Mouse (Mus musculus) adrenal gland, postnatal 36 days (tissue): Measurements from ENCODE around the gene Clec3b. TPM values are rescaled to one million over a fixed set of nuclear protein-coding genes. Genes with fewer than 3 reads are reported as not detected.

Experiments used
- DNase-seq, 2 experiments: peaks; one replicate each; pipeline ENCODE4 v3.0.0; 2021; ENCODE audit warnings: mixed read lengths in 1 of 2
- long read RNA-seq, 2 experiments: library from polyadenylated mRNA; stranded (forward); transcript quantifications; one replicate each; pipeline ENCODE4 v2.0.0; 2021; ENCODE audit warnings: borderline sequencing depth in 2 of 2
- total RNA-seq, 2 experiments: library from RNA; stranded (reverse); gene quantifications; 2 replicates each; pipeline ENCODE4 v1.2.3; 2021

The Clec3b gene
- total RNA-seq = 10 to 100 TPM; 30.4 to 58.6 TPM
- long read RNA-seq, experiment 1, partial matches to known transcripts = 0 of 8 reads
- long read RNA-seq, experiment 1, other reads (novel, unspliced or antisense) = 4 of 8 reads
- long read RNA-seq, experiment 2, partial matches to known transcripts = 0 of 8 reads
- long read RNA-seq, experiment 2, other reads (novel, unspliced or antisense) = 4 of 8 reads

DNA sequence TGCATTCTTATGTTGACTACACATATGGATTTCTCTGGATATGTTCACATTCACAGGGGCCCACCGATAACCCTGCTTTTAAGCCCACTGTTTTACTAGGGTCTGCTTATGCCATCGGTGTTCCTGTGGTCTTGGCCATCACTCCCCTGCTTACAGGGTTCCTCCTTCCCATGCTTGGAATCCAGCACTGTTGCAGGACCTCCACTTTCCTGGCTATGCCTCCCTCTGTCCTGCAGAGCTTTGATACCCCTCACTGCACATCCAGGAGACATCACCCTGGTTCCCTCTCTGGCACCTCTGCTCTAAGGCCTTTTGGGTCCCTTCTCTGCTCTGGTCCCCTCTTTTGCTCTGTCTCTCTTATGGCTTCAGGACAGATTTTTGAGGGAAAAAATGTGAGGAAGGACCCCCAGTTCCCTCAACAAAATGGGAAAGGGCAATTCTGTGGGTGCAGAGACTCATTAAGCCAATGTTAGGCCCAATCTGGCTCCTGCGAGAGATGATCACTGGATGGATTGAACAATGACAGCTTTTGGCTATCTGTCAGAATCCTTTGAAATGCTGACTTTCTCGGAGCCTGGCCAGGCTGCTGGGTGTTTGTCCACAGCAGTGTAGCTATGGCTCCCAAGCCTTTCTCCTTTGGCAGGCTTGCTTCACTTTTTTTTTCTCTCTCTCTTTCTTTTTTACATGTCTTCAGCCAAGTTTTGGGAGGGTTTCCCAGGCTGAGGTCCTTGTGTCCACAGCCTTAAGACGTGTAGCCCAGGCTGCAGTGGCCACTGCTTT is at the start of gene Clec3b:
Gene Clec3b (plus strand): TSS at position 706 of the 780 bp plus-strand sequence.
- DNase-seq = peak; percentile 12 to 45

DNA sequence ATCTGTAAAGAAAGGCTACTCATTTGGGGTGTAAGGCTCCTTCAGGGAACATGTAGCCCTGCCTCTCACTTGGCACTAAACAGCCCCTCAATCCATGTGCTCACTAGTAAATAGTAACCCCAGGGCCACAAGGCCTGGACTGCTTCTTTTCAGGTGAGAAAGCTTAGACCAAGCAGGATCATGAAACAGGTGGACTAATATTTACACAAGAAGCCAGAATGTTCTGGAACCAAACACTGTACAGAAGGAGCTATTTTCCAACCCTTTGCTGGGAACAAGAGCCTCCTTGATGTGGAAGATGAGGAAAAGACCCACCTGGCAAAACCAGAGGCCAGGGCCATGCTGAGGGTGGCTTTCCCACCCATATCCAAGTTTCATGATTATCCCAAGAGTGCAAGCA is 47.3 kb upstream of the Clec3b start:
- no peak for DNase-seq

DNA sequence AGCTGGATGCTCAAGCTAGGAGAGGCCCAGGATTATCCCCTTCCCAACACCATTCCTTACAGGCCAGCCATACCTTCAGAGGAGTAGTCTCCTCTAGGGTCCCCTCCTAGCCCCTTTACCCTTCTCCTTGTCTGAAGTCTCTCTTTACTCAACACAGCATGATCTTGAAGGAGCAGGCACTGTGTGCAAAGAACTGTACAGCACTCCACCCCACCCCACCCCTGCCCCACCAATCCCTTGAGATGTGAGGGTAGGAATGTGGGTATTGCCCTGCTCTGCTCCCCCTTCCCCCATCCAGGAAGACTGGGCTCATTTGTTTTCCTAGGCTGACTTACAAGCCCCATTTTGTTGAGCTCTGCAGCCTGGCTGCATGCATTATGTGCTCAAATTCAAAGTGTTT is 46.4 kb upstream of the Clec3b start:
- DNase-seq = no peak

DNA sequence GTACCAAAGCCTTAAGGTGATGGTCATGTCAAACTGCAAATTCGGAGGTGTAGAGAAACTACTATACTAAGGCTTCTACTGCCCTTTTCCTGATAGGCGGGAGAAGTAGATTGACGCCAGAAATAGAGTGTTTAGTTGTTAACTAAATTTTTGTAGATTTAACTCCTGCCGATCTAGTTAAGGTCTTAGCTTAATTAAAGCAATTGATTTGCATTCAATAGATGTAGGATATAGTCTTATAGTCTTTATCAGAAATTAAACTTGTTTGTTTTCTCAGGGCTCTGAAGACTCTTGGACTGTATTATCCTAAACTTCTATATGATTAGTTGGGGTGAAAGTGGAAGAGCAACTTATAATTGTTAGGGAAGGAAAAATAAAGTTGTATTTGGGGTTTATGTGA is 43.6 kb upstream of the Clec3b start:
- DNase-seq = no peak

DNA sequence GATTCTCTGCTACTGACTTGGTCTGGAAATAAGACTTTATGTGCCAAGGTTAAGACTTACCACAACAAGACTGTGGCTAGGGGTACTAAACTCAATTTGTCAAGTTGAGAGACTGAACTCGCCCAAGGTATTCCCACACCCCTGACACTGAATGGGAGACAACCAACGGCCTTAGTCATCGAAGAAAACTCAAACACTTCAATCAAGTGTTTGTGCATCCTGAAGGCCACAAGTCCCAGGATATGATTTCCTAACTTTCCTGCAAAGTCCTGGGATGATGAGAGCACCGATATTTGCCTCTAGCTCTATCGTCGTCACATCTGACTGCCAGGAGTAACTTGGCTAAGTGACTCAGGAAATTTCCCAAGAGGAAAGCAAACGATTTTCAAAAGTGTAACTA is 41.6 kb upstream of the Clec3b start:
- no peak for DNase-seq

DNA sequence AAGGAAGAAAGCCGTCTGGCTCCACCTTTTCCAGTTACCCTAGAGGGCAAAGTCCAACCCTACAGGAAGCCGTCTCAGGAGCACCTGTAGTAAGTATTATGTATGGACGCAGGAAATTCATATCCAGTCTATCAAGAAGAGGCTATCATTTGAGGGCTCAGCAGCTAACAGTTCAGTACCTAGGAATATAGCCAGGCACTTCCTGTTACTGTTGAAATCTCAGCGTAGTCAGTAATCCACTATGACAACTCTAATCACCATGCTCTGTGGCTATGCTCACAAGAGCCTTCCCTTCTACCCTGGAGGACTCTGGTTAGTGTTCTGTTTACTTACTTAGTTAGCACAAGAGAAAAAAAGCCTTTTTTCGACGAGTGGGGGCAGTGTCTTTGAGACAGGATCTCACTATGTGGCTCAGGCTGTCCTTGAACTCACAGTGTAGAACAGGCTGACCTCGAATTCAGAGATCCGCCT is 39.0 kb upstream of the Clec3b start:
- peak; percentile 17 to 38 for DNase-seq

DNA sequence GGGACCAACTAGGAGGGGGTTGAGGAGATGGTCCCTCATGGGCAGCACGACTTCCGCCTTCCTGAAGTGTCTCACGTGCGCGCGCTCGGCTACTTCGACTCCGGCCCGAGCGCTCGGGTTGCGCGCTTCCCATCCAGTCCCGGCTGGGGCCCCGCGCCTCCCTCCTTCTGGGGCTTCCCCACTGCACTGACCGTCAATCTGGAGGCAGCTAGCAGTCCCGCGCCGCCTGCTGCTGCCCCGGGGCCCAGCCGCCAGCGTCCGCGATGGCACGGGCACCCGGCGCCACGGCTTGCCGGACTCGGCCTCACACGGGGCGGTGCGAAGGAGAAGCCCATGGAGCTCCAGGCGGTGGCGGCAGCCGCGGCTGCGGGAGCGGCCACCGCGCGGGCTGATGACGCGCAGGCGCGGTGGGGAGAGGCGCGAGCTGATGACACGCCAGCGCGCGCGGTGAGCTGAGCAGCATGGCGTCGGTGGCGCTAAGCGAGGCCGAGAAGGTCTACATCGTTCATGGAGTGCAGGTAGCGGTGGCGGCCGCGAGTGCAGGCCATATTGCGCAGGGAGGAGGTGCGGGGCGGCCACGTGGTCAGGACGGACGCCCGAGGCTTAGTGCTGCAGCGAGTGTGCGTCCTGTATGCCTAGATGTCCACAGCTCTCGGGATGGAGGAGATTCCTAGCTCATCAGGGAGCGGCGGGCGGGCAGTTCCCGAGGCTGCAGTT is 37.8 kb upstream of the Clec3b start, which contains the start of the genes Zdhhc3 and Exosc7:
Gene Zdhhc3 (minus strand): TSS at position 401 of the 717 bp plus-strand sequence.
Gene Exosc7 (plus strand): TSS at position 411 of the 717 bp plus-strand sequence.
- peak; percentile 90 to 93 for DNase-seq

DNA sequence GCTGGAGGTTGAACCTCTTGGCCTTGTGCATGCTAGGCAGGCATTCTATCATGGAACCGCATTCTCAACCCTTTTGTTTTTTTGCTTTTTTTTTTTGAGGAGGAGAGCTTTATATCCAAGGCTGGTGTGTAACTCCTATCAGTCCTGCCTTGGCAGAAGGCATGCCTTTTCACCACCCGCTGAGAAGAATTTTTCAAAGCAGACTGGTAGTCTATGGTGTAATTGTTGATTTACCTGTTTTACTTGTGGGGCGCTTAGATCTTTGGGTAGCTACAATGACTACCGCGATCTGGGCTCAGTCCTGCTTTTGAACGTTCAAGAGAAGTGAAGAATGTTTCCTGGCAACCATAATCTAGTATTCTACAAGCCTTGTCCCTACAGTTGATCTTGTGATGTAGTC is 36.8 kb upstream of the Clec3b start:
- no peak for DNase-seq

DNA sequence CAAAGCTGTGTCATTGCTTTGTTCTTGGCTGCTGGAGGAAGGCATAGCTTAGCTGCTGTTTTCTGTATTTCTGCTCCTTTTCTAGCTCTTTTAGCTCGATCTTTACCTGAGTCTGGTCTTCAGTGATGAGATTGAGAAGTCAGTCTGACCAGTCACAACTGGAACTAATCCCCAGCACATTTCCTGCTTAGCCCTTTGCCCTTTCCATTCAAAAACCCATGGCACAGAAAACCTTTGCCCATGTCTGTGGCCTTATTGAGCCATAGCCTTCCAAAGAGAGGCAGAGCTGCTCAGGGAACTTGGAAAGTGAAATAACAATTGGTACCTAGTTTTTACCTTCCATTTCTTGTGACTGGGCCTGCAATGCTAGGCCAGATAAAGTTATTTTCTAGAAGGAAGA is 35.2 kb upstream of the Clec3b start:
- no peak for DNase-seq

DNA sequence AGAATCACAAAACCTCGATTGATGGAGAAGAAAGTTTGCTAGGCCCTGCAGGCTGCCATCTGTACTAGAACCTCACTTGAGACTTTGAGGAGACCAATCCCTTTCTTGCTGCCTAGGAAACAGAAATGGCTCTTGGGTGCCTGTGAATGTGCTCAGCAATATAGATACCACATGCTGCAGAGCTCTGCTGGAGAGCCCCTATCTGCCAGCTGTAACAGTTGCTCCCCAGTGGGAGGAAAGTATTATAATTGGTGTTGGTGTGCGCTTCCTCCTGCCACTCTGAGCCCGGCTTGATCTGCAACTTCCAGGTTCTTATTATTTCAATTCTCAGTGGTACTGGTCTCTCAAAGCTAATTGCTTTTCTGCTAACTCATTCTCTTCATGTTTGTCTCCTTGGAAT is 27.7 kb upstream of the Clec3b start:
- no peak for DNase-seq

DNA sequence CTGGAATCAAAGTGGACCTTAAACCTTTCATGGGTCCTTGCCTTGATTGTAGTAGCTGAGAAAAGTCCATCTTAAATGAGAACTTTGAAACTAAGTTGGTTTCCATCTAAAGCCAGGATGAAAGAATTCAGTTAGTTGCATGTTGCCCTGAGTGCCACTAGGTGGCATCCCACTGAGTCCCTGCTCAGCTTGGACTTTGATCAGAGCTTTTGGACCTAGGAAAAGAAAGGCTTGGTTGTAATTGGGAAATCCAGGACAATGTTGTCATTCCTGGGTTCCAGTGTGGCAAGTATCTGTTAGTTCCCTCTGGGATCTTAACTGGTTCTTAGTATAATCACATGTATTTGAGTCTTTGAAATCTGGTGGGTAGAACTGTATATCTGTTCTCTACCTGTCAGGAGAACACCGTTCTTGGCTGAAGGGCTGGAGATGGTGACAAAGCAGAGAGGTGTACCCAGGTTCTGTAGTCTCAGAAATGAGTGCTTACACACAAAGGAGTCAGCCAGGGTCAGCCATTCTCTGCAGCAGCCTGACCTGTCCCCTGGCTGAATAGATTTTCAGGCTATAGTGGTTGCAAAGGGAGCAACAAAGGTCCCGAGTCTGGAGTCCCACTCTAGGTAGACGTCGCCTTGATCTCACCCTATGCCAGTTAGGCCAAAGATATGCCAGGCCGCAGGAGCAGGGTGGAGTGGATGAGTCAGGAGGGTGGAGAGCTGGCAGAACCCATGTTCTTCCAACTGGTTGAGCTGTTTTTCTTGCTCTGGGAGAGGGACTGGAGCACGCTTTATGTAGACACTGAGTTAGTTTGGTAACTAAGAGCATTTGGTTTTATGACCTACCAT is 27.0 kb upstream of the Clec3b start:
- DNase-seq = peak; percentile 33 to 47

DNA sequence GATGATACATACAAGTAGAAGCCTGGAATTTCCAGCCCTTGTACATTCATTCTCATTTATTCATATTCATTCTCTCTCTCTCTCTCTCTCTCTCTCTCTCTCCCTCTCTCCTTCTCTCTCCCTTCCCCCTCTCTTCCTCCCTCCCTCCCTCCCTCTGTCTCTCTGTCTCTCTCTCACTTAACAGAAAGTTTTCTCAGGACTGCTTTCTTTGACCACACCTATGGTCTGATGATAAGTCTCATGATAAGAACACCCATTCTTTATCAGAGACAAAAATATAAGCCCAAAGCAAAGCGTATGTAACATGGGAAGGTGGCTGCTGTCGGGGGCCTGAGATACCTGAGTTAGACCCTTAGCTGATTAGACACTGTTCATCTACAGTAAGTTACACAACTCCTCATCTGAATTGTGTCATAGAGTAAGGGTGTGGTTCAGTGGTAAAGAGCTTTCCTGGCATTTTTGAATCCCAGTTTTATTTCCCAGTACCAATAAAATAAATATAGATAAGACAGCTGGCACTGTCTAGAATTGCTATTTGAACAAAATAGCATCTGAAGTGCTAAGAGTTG is 26.2 kb upstream of the Clec3b start:
- no peak for DNase-seq

DNA sequence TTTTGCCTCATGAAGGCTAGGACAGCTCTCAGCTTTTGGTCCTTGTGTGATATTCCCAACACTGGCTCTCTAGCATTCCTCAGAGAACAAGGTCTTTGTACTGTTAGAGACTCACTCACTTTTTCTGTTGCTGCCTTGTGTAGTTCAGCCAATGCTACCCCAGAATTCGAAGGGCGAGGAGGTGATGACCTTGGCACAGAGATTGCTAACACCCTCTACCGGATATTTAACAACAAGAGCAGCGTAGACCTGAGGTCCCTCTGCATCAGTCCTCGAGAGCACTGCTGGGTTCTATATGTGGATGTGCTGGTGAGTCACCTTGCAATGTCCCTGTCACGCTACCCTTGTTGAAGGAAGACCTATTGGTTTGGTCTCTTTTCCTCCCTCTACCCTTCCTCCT is 23.1 kb upstream of the Clec3b start:
- DNase-seq = no peak

DNA sequence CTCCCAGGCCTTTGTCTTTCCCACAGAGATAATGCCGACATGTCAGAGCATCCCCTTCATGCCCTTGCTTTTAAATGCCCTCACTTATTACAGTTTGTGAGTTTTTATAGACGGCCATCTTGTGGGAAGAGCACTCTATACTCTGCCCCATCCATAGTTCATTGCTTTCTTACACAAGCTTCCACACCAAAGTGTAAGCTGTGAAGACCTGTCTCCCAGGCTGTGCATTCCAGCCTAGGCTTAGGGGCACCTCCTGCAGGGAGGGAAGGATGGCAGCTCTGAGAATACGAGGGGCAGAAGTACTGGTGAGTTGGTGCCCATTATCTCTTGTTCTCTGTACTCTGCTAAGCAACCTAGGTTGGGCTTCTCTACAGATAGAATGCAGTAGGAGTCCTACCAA is 17.8 kb upstream of the Clec3b start:
- no peak for DNase-seq

DNA sequence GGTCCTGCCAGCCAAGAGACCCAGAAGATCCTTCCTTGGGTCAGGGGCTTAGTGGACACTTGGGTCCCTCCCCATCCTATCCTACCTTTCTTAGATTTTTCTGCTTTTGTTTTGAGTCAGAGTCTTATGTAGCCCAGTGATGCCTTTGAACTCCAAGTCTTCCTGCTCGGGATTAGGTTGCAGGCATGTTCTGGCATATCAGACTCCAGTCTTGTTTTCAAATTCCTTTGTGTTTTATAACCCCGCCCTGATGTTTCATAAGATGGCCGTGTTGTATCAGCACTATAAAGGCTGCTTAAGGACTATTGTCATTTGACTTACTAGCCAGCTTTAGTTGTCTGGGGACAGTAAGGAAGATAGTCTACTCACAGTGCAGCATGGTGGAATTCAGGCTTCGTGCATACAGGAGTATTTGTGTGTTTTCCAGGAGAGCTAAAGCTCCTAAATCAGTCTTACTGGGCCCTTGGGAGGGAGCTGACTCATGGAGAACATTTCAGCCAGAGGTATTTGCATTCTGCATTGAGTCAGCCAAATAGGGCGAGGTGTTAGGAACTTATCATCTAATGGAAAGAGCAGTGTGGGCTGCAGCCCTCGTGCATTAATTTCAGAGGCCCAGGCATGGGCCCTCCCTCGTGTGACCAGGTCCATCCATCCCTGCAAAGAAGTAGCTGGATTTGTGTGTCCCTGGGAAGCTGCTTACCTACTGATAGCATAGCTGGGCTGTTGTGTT is 13.6 kb upstream of the Clec3b start:
- no peak for DNase-seq

DNA sequence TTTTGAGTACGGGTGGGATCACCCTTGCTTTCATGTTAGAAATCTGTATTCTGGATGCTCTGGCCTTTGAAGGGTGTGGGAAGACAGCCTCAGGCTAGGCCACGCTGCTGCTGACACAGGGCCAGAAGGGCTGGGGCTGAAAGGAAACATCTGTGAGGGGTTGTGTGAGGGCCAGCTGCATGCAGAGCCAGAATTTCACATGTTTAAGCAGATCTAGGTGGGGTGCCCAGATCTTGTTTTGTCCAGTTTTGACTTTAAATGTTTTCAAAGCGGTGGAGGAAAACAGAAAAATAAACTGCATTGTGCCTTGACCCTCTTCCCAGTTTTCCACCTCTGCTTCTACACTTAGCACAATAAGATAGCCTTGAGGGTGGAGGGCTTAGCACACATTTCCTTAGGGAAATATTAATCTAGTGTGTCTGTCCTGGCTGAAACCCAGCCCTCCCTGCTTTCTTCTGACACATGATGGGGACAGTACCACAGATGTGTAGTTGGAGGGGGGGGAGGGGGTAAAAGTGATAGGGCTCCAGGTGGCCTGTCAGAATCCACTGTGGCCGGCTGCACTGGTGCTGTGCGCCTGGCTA is 11.8 kb upstream of the Clec3b start:
- DNase-seq = peak; percentile 38 to 55

DNA sequence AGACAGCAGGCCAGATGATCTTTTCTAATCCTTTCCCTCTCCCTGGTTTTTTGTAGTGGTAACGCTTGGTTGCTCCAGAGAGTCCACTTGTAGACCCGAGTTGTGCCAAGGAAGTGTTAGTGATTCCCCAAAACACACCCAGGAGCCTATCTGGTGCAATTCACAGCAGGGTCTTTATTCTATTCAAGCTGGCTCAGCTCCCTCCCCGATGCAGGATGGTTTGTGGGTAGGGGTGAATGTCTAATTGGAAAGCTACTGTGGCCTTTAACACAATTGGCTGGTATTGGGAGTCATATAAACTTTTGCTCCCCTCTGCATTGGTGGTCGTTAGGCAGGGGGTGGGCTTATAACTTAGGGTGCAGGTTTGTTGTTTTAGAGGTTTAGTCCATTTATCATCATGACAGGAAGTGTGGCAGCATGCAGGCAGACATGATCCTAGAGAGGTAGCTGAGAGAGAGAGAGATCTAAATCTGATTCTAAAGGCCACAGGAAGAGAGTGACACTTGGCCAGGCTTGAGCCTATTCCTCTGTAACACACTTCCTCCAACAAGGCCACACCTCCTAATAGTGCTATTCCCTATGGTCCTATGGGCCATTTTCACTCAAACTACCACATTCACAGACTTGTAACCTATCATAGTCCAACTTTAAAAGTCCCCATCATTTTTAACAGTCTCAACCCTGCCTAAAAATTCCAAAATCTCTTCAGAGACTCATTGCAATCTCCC is 10.7 kb upstream of the Clec3b start:
- no peak for DNase-seq

DNA sequence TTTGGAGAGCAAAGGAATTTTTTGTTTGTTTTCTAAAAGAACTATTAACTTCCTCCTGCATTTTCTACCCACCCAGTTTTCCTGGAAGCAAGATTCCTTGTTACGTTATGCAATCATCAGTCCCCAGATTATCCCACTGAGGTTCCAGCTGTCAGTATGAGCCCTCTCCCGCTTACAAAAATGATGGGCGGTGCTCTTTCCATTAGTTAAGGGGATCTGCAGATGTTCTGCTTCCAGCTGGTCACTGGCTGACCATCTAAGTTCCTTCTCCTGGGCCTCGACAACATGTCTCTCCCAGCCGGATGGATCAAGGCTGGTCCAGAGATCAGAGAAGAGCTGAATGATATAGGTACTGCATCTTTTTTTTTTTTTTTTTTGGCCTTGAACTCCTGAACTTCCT is 2.3 kb upstream of the Clec3b start:
- no peak for DNase-seq

DNA sequence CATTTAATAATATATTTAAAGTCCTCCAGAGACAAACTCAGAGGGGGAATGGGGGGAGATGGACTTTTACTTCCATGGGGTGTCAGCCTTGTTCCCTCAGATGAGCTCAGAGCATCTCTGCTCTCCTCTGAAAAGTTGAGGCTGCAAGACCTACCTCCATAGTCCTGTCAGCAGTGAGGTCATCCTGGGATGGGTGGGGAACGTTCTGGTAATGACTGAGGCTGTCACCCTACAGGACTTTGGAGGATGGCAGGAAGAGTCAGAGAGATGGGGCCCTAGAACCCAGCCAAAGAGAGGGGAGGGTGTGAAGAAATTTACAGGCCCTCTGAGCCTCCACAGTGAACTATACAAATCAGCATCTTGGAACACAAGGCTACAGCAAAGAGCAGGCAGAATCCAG is 815 bp downstream of the Clec3b start:
- no peak for DNase-seq

DNA sequence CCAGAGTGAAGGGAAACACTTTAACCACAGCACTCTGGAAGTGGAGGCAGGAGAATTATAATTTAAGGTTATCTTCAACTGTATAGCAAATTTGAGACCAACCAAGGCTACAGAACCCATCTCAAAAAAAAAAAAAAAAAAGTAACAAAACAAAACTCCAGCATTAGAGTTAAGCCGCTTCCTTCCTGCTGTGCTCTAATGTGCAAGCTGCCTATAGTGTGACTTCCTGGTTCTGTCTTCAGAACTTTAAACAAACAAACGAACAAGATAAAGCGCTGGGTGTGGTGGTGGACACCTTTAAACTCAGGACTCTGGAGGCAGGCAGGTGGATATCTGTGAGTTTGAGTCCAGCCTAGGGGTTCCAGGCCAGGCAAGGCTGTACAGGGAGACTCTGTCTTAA is 1.3 kb downstream of the Clec3b start:
- DNase-seq = no peak
